Mouse (Mus musculus) CD4-positive naive resting alpha-beta T cell, adult 57 days (primary cell): ENCODE results near the gene Ddost. TPM values are rescaled to one million over a fixed set of nuclear protein-coding genes. Genes with fewer than 3 reads are reported as not detected.

ENCODE experiments used
- total RNA-seq: library from RNA; stranded (reverse); gene quantifications from one replicate; pipeline ENCODE4 v1.2.4, GENCODE M21; 2023

Gene Ddost
- total RNA-seq: 66.1 TPM

GRCm38 (mm10) chr4:138304340-138305104 lies at the start of gene Ddost:
Gene Ddost (plus strand): TSS chr4:138304730.

GRCm38 (mm10) chr4:138326077-138326695 lies 21.7 kb downstream of the Ddost start, which contains the start of gene Pink1:
Gene Pink1 (minus strand): TSS chr4:138326307.

Other genes starting within 250 kb of the Ddost start
- gene Hp1bp3, start 88.4 kb upstream of the Ddost start, total RNA-seq: 205 TPM
- 0.92 TPM for gene Sh2d5, start 54.3 kb upstream of the Ddost start, total RNA-seq
- not detected for gene Kif17, start 54.3 kb upstream of the Ddost start, total RNA-seq
- 50.7 TPM for gene Pink1, start 21.6 kb downstream of the Ddost start, total RNA-seq
- gene Cda, start 63.3 kb downstream of the Ddost start, total RNA-seq: not detected
- gene Fam43b, start 91.8 kb downstream of the Ddost start, total RNA-seq: not detected
- 29.9 TPM for gene Mul1, start 129.9 kb downstream of the Ddost start, total RNA-seq
- gene Camk2n1, start 149.6 kb downstream of the Ddost start, total RNA-seq: 0.95 TPM